Mouse (Mus musculus): ENCODE data around the gene Tnfsf4. TPM values are rescaled to one million over a fixed set of nuclear protein-coding genes. Genes with fewer than 3 reads are reported as not detected.

Gene Tnfsf4
- polyA plus RNA-seq (2015; fragmentation: Nextera tagmentation; extraction: Ambion mirVana): not detected in 2 replicates

GRCm38 (mm10) chr1:161394931-161395459, at the start of gene Tnfsf4:
Gene Tnfsf4 (plus strand): TSS chr1:161395409.
- 71% methylated on average over 6 of the region's 6 CpGs for WGBS
- Histone ChIP-seq H3K36me3 (no peaks in the 10 kb centered on the region), H3K27ac (no peak within 1 kb of the TSS), H3K4me1 (replicated peaks) (no peaks in the 10 kb centered on the region), H3K9ac (replicated peaks) (no peak within 1 kb of the TSS), H3K4me2 (replicated peaks) (no peak within 1 kb of the TSS), H3K9me3 (no peaks in the 10 kb centered on the region), H3K27me3 (no peaks in the 10 kb centered on the region), H3K4me3 (replicated peaks) (no peak within 1 kb of the TSS)
- ATAC-seq: no peak

DNA sequence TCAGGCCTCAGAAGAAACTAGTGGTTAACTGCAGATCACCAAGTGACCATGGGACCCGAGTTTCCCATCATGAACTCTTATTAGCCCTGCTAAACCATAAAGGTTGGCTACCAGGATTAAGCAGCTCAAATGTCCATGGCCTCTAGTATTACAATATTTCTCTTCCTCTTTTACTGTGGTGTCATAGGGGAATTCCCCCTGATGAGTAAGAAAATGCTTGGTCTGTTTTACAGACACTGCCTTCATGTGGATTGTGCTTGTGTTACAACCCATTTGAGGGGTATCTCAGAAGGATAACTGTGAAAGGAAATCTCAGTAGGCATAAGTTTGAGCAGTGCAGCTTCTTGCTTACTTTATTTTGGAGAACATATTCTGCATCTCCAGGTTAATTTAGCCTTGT, 44.2 kb upstream of the Tnfsf4 start:
- H3K36me3 ChIP-seq: no peaks in the 10 kb centered on the region
- no peak for ATAC-seq
- no peak overlapping the region for H3K4me3 ChIP-seq (replicated peaks)
- H3K4me2 ChIP-seq (replicated peaks): no peak overlapping the region
- H3K9ac ChIP-seq (replicated peaks): no peak overlapping the region
- no peaks in the 10 kb centered on the region for H3K9me3 ChIP-seq
- H3K4me1 ChIP-seq (replicated peaks): no peaks in the 10 kb centered on the region
- WGBS: 71% methylated on average over 1 of the region's 1 CpGs
- H3K27ac ChIP-seq: no peak overlapping the region
- H3K27me3 ChIP-seq: no peaks in the 10 kb centered on the region

DNA sequence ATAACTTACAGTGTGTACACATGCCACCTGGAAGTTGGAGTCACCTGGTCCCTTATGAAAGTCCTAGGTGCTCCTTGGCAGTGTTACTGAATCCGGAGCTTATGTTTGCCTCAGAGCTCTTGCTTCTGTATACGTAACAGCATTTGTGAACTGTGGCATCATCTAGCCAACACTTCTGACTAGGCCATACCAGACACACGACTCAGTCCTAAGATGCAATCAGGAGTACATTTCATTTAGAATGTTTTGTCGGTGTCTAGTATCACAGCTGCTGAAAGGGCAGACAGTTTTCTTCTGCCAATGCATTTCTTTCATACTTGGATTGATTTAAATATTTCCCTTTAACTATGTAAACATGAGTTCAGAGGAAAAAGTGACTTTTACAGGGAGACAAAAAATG, 30.2 kb upstream of the Tnfsf4 start:
- WGBS: 93% methylated on average over 4 of the region's 4 CpGs
- H3K9me3 ChIP-seq: no peaks in the 10 kb centered on the region
- no peaks in the 10 kb centered on the region for H3K4me1 ChIP-seq (replicated peaks)
- H3K4me3 ChIP-seq (replicated peaks): no peak overlapping the region
- no peaks in the 10 kb centered on the region for H3K27me3 ChIP-seq
- H3K9ac ChIP-seq (replicated peaks): no peak overlapping the region
- no peak overlapping the region for H3K4me2 ChIP-seq (replicated peaks)
- H3K27ac ChIP-seq: no peak overlapping the region
- ATAC-seq: no peak
- no peaks in the 10 kb centered on the region for H3K36me3 ChIP-seq

- Histone ChIP-seq H3K36me3 (no peaks in the 10 kb centered on the region), H3K27ac (no peak overlapping the region), H3K4me1 (replicated peaks) (no peaks in the 10 kb centered on the region), H3K4me3 (replicated peaks) (no peak overlapping the region), H3K9ac (replicated peaks) (no peak overlapping the region), H3K27me3 (no peaks in the 10 kb centered on the region), H3K4me2 (replicated peaks) (no peak overlapping the region), H3K9me3 (no peaks in the 10 kb centered on the region)
- WGBS: 87% methylated on average over 2 of the region's 2 CpGs
- ATAC-seq: no peak
These were observed 23.3 kb upstream of the Tnfsf4 start for GRCm38 (mm10) chr1:161371919-161372318.

- 86% methylated on average over 2 of the region's 2 CpGs for WGBS
- Histone ChIP-seq H3K9ac (replicated peaks) (no peak overlapping the region), H3K4me1 (replicated peaks) (peaks cover 11% of the 10 kb centered on the region), H3K4me3 (replicated peaks) (no peak overlapping the region), H3K9me3 (no peaks in the 10 kb centered on the region), H3K36me3 (no peaks in the 10 kb centered on the region), H3K4me2 (replicated peaks) (no peak overlapping the region), H3K27me3 (no peaks in the 10 kb centered on the region), H3K27ac (no peak overlapping the region)
- no peak for ATAC-seq
These were observed 19.3 kb upstream of the Tnfsf4 start for GRCm38 (mm10) chr1:161375866-161376265.

DNA sequence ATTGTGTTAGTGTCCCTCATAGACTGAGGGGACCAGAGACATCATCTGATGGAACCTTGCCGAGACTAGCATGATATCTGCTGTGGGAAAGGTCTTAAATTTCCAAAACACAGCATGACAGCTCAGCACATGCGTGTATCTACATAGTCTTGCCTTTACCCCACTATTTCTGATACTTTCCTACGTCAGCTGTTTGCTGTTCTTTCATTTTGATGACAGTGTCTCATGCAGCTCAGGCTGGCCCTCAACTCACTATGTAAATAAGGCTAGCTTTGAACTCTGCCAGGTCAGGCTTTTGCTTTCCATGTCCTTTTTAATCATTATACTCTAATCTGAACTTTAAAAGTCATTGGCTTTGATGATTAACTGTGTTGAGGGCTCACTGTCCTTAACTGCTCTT, 16.6 kb upstream of the Tnfsf4 start:
- WGBS: 86% methylated on average over 3 of the region's 3 CpGs
- ATAC-seq: no peak
- H3K9ac ChIP-seq (replicated peaks): no peak overlapping the region
- no peaks in the 10 kb centered on the region for H3K9me3 ChIP-seq
- H3K27ac ChIP-seq: no peak overlapping the region
- peaks cover 11% of the 10 kb centered on the region for H3K4me1 ChIP-seq (replicated peaks)
- no peaks in the 10 kb centered on the region for H3K36me3 ChIP-seq
- H3K27me3 ChIP-seq: no peaks in the 10 kb centered on the region
- H3K4me3 ChIP-seq (replicated peaks): no peak overlapping the region
- H3K4me2 ChIP-seq (replicated peaks): no peak overlapping the region

DNA sequence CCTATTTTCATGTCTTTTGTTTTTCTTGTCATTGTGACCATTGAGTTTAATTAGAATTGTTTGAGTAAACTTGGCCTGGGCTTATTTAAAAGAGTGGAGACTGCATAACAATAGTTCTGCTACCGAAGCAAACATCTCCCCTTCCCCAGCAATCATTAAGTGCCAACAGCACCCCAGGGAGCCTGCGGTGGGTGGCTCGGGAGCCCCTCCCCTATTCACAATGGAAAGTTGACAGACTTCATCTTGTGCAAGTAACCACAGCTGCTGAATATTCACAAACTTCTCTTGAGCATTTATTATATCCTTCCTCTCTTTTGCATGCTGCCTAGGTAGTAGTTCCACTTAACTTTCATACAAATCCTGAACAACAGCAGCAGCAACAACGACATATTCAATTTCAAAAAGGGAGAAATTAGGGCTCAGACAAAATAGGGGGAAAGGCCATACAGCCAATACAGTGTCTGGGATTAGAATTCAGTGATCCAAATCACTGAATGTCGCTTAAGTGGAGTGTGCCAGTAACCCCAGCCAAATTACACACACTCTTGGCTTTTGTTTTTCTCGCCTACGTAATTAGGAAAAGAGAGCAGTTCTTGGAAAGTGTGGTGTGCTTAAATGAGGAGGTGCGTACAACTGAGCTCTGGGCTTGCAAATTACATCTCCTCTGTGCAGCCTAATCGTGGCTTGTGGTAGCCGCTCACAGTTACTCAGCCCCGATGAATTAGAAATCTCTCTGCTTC, 15.4 kb upstream of the Tnfsf4 start:
- Histone ChIP-seq H3K27ac (no peak overlapping the region), H3K27me3 (no peaks in the 10 kb centered on the region), H3K4me2 (replicated peaks) (no peak overlapping the region), H3K36me3 (no peaks in the 10 kb centered on the region), H3K4me3 (replicated peaks) (no peak overlapping the region), H3K9ac (replicated peaks) (no peak overlapping the region), H3K9me3 (no peaks in the 10 kb centered on the region), H3K4me1 (replicated peaks) (peaks cover 11% of the 10 kb centered on the region)
- 0 out of 2 replicates have a peak, but pooled peaks have one; percentile 20 for ATAC-seq
- 18% methylated on average over 11 of the region's 11 CpGs for WGBS

DNA sequence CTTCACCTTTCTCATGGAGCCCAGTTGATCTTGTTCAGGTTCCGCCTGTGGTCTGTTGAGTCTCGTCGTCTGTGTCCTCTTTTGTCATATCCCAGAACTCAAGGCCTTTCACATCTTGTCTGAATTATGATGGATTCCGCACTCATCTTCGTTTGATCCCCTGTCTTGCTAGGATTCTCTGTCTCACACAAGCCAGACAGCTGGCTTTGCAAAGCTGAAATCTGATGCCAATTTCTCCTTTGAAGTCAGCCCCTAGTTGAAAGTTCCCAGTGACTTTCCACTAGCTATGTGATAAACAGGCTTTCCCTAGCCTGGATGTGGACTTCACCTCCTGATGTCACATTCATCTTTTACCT, 14.8 kb upstream of the Tnfsf4 start:
- peaks cover 11% of the 10 kb centered on the region for H3K4me1 ChIP-seq (replicated peaks)
- H3K4me3 ChIP-seq (replicated peaks): no peak overlapping the region
- H3K36me3 ChIP-seq: no peaks in the 10 kb centered on the region
- H3K9me3 ChIP-seq: no peaks in the 10 kb centered on the region
- no peak overlapping the region for H3K27ac ChIP-seq
- H3K4me2 ChIP-seq (replicated peaks): no peak overlapping the region
- no peak for ATAC-seq
- WGBS: 38% methylated on average over 5 of the region's 5 CpGs
- H3K9ac ChIP-seq (replicated peaks): no peak overlapping the region
- no peaks in the 10 kb centered on the region for H3K27me3 ChIP-seq

DNA sequence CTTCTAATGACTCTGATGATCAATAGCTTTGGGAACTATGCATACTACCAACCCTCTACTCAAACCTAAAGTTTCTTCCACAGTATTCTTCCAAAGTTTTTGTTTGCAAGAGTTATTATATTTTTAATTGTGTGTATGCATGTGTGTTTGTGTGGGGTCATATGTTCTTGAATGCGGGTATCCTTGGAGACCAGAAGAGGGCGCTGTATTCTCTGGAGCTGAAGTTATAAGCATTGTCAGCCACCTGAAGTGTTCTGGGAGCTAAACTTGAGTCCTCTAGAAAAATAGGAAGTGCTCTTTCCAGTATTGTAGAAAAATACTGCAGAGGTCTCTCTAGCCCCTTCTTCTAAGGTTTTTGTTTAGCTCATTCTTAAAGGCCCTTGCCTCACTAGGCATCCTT, 5.1 kb upstream of the Tnfsf4 start:
- Histone ChIP-seq H3K27ac (no peak overlapping the region), H3K27me3 (no peaks in the 10 kb centered on the region), H3K4me2 (replicated peaks) (no peak overlapping the region), H3K4me1 (replicated peaks) (no peaks in the 10 kb centered on the region), H3K36me3 (no peaks in the 10 kb centered on the region), H3K9ac (replicated peaks) (no peak overlapping the region), H3K9me3 (no peaks in the 10 kb centered on the region), H3K4me3 (replicated peaks) (no peak overlapping the region)
- no peak for ATAC-seq
- WGBS: 60% methylated on average over 2 of the region's 2 CpGs

GRCm38 (mm10) chr1:161392906-161393305, 2.3 kb upstream of the Tnfsf4 start:
- H3K4me1 ChIP-seq (replicated peaks): no peaks in the 10 kb centered on the region
- no peak overlapping the region for H3K4me2 ChIP-seq (replicated peaks)
- no peak overlapping the region for H3K4me3 ChIP-seq (replicated peaks)
- H3K9me3 ChIP-seq: no peaks in the 10 kb centered on the region
- no peaks in the 10 kb centered on the region for H3K27me3 ChIP-seq
- H3K36me3 ChIP-seq: no peaks in the 10 kb centered on the region
- H3K27ac ChIP-seq: no peak overlapping the region
- no peak for ATAC-seq
- WGBS: 87% methylated on average over 10 of the region's 10 CpGs
- H3K9ac ChIP-seq (replicated peaks): no peak overlapping the region

- H3K4me2 ChIP-seq (replicated peaks): no peak overlapping the region
- 72% methylated on average over 5 of the region's 5 CpGs for WGBS
- H3K36me3 ChIP-seq: no peaks in the 10 kb centered on the region
- no peak overlapping the region for H3K4me3 ChIP-seq (replicated peaks)
- no peaks in the 10 kb centered on the region for H3K27me3 ChIP-seq
- no peak overlapping the region for H3K9ac ChIP-seq (replicated peaks)
- no peak overlapping the region for H3K27ac ChIP-seq
- H3K4me1 ChIP-seq (replicated peaks): no peaks in the 10 kb centered on the region
- no peak for ATAC-seq
- H3K9me3 ChIP-seq: no peaks in the 10 kb centered on the region
These were observed 401 bp downstream of the Tnfsf4 start for GRCm38 (mm10) chr1:161395610-161396009.

DNA sequence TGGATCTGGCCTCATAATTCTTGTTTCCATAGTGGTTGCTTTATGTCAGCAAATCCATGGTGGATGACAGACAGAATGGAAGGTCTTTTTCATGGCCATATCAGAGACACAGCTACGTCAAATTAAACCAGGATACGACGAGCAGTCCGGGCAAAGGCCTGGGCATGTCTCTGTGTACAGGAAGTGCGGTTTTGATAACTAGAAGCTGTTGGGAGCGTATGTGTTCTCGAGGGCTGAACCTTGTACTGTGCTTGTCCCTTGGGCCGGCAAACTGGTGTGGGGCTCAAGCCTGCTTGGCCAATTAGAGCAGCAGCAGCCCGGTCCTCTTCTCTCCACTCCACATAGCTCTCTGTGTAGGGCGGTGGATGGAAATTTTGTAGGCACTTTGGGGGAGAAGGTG, 1.1 kb downstream of the Tnfsf4 start:
- H3K9ac ChIP-seq (replicated peaks): no peak overlapping the region
- no peak overlapping the region for H3K4me2 ChIP-seq (replicated peaks)
- H3K4me3 ChIP-seq (replicated peaks): no peak overlapping the region
- H3K4me1 ChIP-seq (replicated peaks): no peaks in the 10 kb centered on the region
- H3K36me3 ChIP-seq: no peaks in the 10 kb centered on the region
- WGBS: 92% methylated on average over 10 of the region's 10 CpGs
- no peak overlapping the region for H3K27ac ChIP-seq
- H3K9me3 ChIP-seq: no peaks in the 10 kb centered on the region
- ATAC-seq: no peak
- no peaks in the 10 kb centered on the region for H3K27me3 ChIP-seq

GRCm38 (mm10) chr1:161400126-161400525, 4.9 kb downstream of the Tnfsf4 start:
- Histone ChIP-seq H3K4me3 (replicated peaks) (no peak overlapping the region), H3K27ac (no peak overlapping the region), H3K9ac (replicated peaks) (no peak overlapping the region), H3K36me3 (no peaks in the 10 kb centered on the region), H3K4me1 (replicated peaks) (no peaks in the 10 kb centered on the region), H3K9me3 (no peaks in the 10 kb centered on the region; the same call in 1 of the 2 replicates), H3K27me3 (no peaks in the 10 kb centered on the region), H3K4me2 (replicated peaks) (no peak overlapping the region)
- no peak for ATAC-seq
- 24% methylated on average over 6 of the region's 6 CpGs for WGBS

Measured in midbrain, embryonic 13.5 days (tissue).